Mouse (Mus musculus) kidney, adult 2 months (tissue): ENCODE data around the gene Gpr25.

ENCODE experiments used
- CTCF ChIP-seq: fragments of 200-500 bp; conservative IDR thresholded peaks from 2 replicates; pipeline ENCODE4 v1.5.1; 2011; ENCODE audit warnings: low read depth, mild to moderate bottlenecking, control low read depth, low read length, moderate library complexity, mixed read lengths; ENCODE audit not compliant: insufficient read depth, insufficient read length
- POLR2A ChIP-seq: fragments of 200-500 bp; IDR thresholded peaks from one replicate; pipeline ENCODE4 v1.6.1; 2011; ENCODE audit warnings: low read depth, low read length, control low read depth

DNA sequence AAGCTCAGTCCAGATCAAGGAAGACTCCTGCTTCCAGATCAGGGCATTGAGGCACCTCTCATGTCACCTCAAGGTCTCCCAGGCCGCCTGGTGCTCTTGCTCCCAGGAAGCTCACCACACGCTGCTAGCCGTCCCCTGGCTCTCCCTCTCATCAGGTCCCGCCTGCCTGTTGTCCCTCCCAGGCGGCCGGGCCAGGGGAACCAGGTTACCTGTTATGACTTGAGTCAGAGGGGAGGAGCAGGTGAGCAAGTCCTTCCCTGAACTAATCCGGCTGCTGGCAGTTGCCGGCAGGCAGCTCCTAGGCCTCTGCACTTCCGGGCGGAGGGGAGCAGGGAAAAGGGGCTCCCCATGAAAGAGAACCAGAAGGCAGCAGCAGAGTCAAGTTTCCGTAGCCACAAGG is 30.5 kb downstream of the Gpr25 start:
- peak; percentile 14 for TF ChIP-seq POLR2A
- no peak for TF ChIP-seq CTCF
